Mouse (Mus musculus) kidney, adult 2 months (tissue): ENCODE measurements around the gene Wdr61. TPM values are rescaled to one million over a fixed set of nuclear protein-coding genes. Genes with fewer than 3 reads are reported as not detected.

Experiments
- DNase-seq: peaks from one replicate; pipeline ENCODE4 v3.0.0; 2021
- H3K27ac ChIP-seq: fragments of 200-500 bp; 2 replicates; pipeline ENCODE4 v1.5.1; 2012; ENCODE audit warnings: low read depth, low read length, control low read depth, inconsistent platforms; ENCODE audit not compliant: insufficient read depth
- H3K27me3 ChIP-seq: fragments of 200-500 bp; replicated peaks from 2 replicates; pipeline ENCODE4 v1.6.1; 2012; ENCODE audit warnings: mild to moderate bottlenecking, moderate library complexity, low read length, inconsistent platforms; ENCODE audit not compliant: control insufficient read depth, insufficient read depth
- H3K36me3 ChIP-seq: fragments of 200-500 bp; 2 replicates; pipeline ENCODE4 v1.6.1; 2012; ENCODE audit warnings: mild to moderate bottlenecking, moderate library complexity, low read length, inconsistent platforms; ENCODE audit not compliant: control insufficient read depth, insufficient read depth
- H3K4me1 ChIP-seq: fragments of 200-500 bp; 2 replicates; pipeline ENCODE4 v1.6.1; 2011; ENCODE audit warnings: low read length; ENCODE audit not compliant: control insufficient read depth, insufficient read depth
- H3K4me3 ChIP-seq: fragments of 200-500 bp; 2 replicates; pipeline ENCODE4 v1.5.1; 2011; ENCODE audit warnings: mild to moderate bottlenecking, low read depth, low read length, control low read depth; ENCODE audit not compliant: insufficient read depth
- CTCF ChIP-seq: fragments of 200-500 bp; conservative IDR thresholded peaks from 2 replicates; pipeline ENCODE4 v1.5.1; 2011; ENCODE audit warnings: low read depth, mild to moderate bottlenecking, control low read depth, low read length, moderate library complexity, mixed read lengths; ENCODE audit not compliant: insufficient read depth, insufficient read length
- POLR2A ChIP-seq: fragments of 200-500 bp; IDR thresholded peaks from one replicate; pipeline ENCODE4 v1.6.1; 2011; ENCODE audit warnings: low read depth, low read length, control low read depth
- WGBS: fragments of 180-500 bp; shearing (Covaris S2); methylation state at CpG from one replicate; pipeline ENCODE4 v1.1.7; 2018; 5-methylcytosine and 5-hydroxymethylcytosine counted together
- polyA plus RNA-seq: library from polyadenylated mRNA; depleted of rRNA; stranded (reverse); fragments of >200 nt; gene quantifications from 2 replicates; pipeline ENCODE4 v1.2.3, GENCODE M21; 2012

The Wdr61 gene
- polyA plus RNA-seq, 1 experiment, result 51.9 TPM

GRCm38 (mm10) chr9:54765336-54766085 is 31.2 kb upstream of the Wdr61 start:
- WGBS, result under 1% methylated on average over 41 of the region's 41 CpGs
- no peaks in the 10 kb centered on the region; the same call in 1 of the 2 replicates for H3K27me3 ChIP-seq
- DNase-seq, result no peak
- no peaks in the 10 kb centered on the region for H3K36me3 ChIP-seq
- H3K27ac ChIP-seq, result no peak overlapping the region
- TF ChIP-seq POLR2A, result no peak
- TF ChIP-seq CTCF, result no peak
- H3K4me1 ChIP-seq, result no peaks in the 10 kb centered on the region
- no peak overlapping the region for H3K4me3 ChIP-seq

- Histone ChIP-seq H3K4me3 (no peak within 1 kb of the TSS), H3K36me3 (no peaks in the 10 kb centered on the region), H3K4me1 (no peaks in the 10 kb centered on the region), H3K27ac (no peak within 1 kb of the TSS), H3K27me3 (no peaks in the 10 kb centered on the region; the same call in 1 of the 2 replicates)
- TF ChIP-seq POLR2A (no peak), CTCF (no peak)
- no peak for DNase-seq
- WGBS, result 2% methylated on average over 44 of the region's 45 CpGs
These were observed 30.4 kb upstream of the Wdr61 start, which contains the start of gene Crabp1 for GRCm38 (mm10) chr9:54764561-54765217. Gene Crabp1 (plus strand): TSS chr9:54764748.

- H3K4me3 ChIP-seq, result no peak overlapping the region
- no peaks in the 10 kb centered on the region; the same call in 1 of the 2 replicates for H3K27me3 ChIP-seq
- TF ChIP-seq POLR2A (no peak), CTCF (no peak)
- no peaks in the 10 kb centered on the region for H3K36me3 ChIP-seq
- no peaks in the 10 kb centered on the region for H3K4me1 ChIP-seq
- 40% methylated on average over 12 of the region's 12 CpGs for WGBS
- DNase-seq, result no peak
- H3K27ac ChIP-seq, result no peak overlapping the region
These were observed 29.8 kb upstream of the Wdr61 start for GRCm38 (mm10) chr9:54764091-54764490.

GRCm38 (mm10) chr9:54759592-54759991 is 25.3 kb upstream of the Wdr61 start:
- no peaks in the 10 kb centered on the region for H3K27me3 ChIP-seq
- WGBS, result 31% methylated on average over 6 of the region's 6 CpGs
- no peak overlapping the region for H3K27ac ChIP-seq
- H3K4me3 ChIP-seq, result no peak overlapping the region
- DNase-seq, result peak; percentile 30
- TF ChIP-seq POLR2A (no peak), CTCF (no peak)
- H3K36me3 ChIP-seq, result no peaks in the 10 kb centered on the region
- H3K4me1 ChIP-seq, result no peaks in the 10 kb centered on the region

- H3K27me3 ChIP-seq, result no peaks in the 10 kb centered on the region
- 59% methylated on average over 11 of the region's 11 CpGs for WGBS
- DNase-seq, result no peak
- TF ChIP-seq CTCF, result no peak
- TF ChIP-seq POLR2A, result no peak
- no peak overlapping the region for H3K4me3 ChIP-seq
- H3K36me3 ChIP-seq, result no peaks in the 10 kb centered on the region
- no peak overlapping the region for H3K27ac ChIP-seq
- no peaks in the 10 kb centered on the region for H3K4me1 ChIP-seq
These were observed 18.6 kb upstream of the Wdr61 start for GRCm38 (mm10) chr9:54752944-54753295.

- Histone ChIP-seq H3K4me1 (no peaks in the 10 kb centered on the region), H3K4me3 (no peak overlapping the region), H3K27ac (no peak overlapping the region), H3K27me3 (no peaks in the 10 kb centered on the region), H3K36me3 (no peaks in the 10 kb centered on the region)
- WGBS, result 34% methylated on average over 21 of the region's 21 CpGs
- TF ChIP-seq CTCF (no peak), POLR2A (no peak)
- DNase-seq, result no peak
These were observed 18.1 kb upstream of the Wdr61 start for GRCm38 (mm10) chr9:54752201-54752943.

- Histone ChIP-seq H3K27me3 (no peaks in the 10 kb centered on the region), H3K4me3 (no peak overlapping the region), H3K4me1 (no peaks in the 10 kb centered on the region), H3K27ac (no peak overlapping the region), H3K36me3 (no peaks in the 10 kb centered on the region)
- TF ChIP-seq POLR2A (no peak), CTCF (no peak)
- 88% methylated on average over 2 of the region's 2 CpGs for WGBS
- DNase-seq, result no peak
These were observed 17.4 kb upstream of the Wdr61 start for GRCm38 (mm10) chr9:54751684-54752083.
